Mouse (Mus musculus): ENCODE data around the gene Foxo4. TPM values are rescaled to one million over a fixed set of nuclear protein-coding genes. Genes with fewer than 3 reads are reported as not detected.

Gene Foxo4
- polyA plus RNA-seq, 1 experiment, result 55.6 TPM

DNA sequence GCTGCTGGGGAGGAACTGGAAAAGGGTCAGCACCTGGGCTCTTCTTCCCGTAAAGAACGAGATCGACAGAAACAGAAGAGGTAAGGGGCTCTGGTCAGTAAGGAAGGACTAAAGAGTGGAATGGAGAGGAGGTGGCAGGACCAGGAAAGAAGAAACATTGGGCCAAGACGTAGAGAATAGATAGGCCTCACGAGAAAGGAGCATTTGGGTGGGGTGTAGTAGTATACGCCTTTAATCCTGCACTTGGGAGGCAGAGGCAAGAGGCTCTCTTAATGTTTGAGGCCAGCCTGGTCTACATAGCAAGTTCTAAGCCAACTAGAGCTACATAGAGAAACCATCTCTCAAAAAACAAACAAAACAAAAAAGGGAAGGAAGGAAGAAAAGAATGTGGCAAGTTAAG lies 34.1 kb downstream of the Foxo4 start:
- WGBS, result 86% methylated on average over 6 of the region's 6 CpGs
- H3K4me1 ChIP-seq (ENCODE audit: control insufficient read depth, insufficient read depth, low read length), result no peaks in the 10 kb centered on the region
- DNase-seq, result no peak
- TF ChIP-seq POLR2A (IDR thresholded peaks at IDR 0.05; ENCODE audit: borderline replicate concordance, extremely low read depth, low read depth, low read length) (no peak), CTCF (IDR thresholded peaks at IDR 0.05; ENCODE audit: insufficient read depth, low read length) (no peak)
- H3K4me3 ChIP-seq (replicated peaks; ENCODE audit: extremely low read depth, low read depth, low read length), result no peak overlapping the region

DNA sequence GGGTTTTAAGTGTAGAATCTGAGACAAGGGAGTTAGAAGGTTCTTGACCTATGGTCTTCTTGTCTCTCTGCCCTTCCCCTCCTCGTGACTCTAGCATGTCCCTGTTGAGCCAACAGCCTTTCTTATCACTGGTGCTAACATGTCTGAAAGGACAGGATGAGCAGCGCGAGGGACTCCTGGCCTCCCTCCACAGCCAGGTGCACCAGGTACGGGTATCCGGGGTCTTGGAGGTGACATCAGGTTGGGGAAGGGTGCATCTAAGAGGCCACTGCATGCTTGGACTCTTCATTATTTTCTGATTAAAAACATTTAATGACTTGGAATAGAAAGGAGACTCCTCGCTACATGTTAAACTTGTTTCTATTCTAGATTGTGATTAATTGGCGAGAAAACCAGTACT lies 34.7 kb downstream of the Foxo4 start:
- DNase-seq, result no peak
- H3K4me3 ChIP-seq (replicated peaks; ENCODE audit: extremely low read depth, low read depth, low read length), result no peak overlapping the region
- no peaks in the 10 kb centered on the region for H3K4me1 ChIP-seq (ENCODE audit: control insufficient read depth, insufficient read depth, low read length)
- no peak for TF ChIP-seq POLR2A (IDR thresholded peaks at IDR 0.05; ENCODE audit: borderline replicate concordance, extremely low read depth, low read depth, low read length)
- TF ChIP-seq CTCF (IDR thresholded peaks at IDR 0.05; ENCODE audit: insufficient read depth, low read length), result no peak
- 89% methylated on average over 7 of the region's 7 CpGs for WGBS

DNA sequence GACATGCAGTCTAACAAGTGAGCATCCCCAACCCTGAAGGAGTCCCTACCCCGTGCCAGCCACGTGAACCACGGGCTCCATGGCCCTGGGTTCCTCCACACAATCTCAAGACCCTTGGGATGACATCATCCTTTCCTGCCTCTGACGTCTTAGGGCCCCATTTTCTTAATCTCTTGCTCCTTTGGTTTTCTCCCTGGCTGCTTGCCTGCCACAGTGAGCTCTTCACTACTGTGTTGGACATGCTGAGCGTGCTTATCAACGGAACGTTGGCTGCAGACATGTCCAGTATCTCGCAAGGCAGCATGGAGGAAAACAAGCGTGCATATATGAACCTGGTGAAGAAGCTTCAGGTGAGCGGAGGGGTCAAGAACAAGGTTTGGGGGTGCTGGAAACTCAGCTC lies 35.8 kb downstream of the Foxo4 start:
- no peak overlapping the region for H3K4me3 ChIP-seq (replicated peaks; ENCODE audit: extremely low read depth, low read depth, low read length)
- no peaks in the 10 kb centered on the region for H3K4me1 ChIP-seq (ENCODE audit: control insufficient read depth, insufficient read depth, low read length)
- no peak for DNase-seq
- TF ChIP-seq POLR2A (IDR thresholded peaks at IDR 0.05; ENCODE audit: borderline replicate concordance, extremely low read depth, low read depth, low read length) (no peak), CTCF (IDR thresholded peaks at IDR 0.05; ENCODE audit: insufficient read depth, low read length) (no peak)
- 83% methylated on average over 10 of the region's 10 CpGs for WGBS

DNA sequence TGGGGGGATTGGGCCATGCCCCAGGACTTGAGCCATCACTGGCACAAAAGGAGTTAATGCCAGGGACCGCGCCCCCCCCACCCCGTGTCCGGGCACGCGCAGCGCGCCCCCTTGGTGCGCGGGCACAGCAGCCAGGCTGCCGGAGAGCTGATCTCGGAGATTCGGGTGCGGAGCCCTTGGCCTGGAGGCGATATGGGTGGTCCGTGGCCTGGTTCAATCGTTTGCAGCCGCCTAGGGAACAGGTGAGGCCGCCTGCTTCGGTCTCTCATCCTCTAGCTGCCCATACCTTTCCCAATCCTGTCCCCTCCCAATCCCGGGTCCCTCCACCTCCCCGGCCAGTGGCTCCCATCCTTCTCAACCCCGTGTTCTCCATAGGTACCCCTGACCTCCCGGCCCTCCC lies 44.7 kb downstream of the Foxo4 start, which contains the start of gene Nlgn3:
Gene Nlgn3 (plus strand): TSS at position 114 of the 400 bp plus-strand sequence.
- WGBS, result 35% methylated on average over 24 of the region's 24 CpGs
- no peak for DNase-seq
- H3K4me1 ChIP-seq (ENCODE audit: control insufficient read depth, insufficient read depth, low read length), result no peaks in the 10 kb centered on the region
- TF ChIP-seq CTCF (IDR thresholded peaks at IDR 0.05; ENCODE audit: insufficient read depth, low read length), result no peak
- TF ChIP-seq POLR2A (IDR thresholded peaks at IDR 0.05; ENCODE audit: borderline replicate concordance, extremely low read depth, low read depth, low read length), result no peak
- H3K4me3 ChIP-seq (replicated peaks; ENCODE audit: extremely low read depth, low read depth, low read length), result no peak within 1 kb of the TSS

DNA sequence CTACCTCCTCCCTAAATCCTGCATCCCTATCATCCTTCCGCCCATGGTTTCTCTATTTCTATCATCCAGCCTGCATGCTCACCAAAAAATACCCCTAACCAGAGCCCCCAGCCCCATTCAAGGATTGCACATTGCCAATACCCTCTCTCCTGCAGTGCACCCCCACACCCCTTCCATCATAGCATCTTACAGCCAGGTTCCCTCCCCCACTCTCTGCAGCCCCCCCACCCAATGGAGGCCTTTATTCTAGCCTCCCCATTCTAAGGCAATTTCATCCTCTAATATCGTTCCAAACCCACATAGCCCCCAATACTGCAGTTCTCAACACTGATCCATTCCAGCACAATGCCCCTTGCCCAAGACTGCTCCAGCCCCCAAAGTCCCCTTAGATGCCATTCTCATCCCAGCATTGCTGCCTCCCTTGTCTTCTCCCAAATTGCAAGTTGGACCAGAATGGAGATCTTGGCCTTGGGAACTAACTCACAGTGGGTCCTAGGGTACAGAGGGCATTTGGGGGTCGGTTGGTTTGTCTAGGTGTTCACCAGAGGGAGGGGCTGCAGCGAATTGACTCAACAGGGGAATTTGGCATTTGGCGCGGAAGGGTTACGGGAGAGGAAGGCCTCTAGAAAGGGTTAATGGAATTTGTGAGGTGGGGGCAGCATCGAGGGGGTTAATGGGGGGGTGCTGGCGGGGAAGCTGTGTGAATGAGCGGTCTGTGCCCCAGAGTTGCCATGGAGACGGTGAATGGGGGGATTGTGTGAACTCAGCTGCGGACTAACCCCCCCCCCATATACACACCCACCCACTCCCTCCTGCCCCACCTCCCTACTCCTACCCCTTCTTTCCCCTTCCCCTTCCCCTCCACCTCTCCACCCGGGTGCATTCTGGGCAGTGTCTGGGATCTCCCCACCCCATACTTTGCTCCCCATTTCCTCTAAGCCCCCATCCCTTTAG lies 45.4 kb downstream of the Foxo4 start:
- TF ChIP-seq CTCF (IDR thresholded peaks at IDR 0.05; ENCODE audit: insufficient read depth, low read length) (no peak), POLR2A (IDR thresholded peaks at IDR 0.05; ENCODE audit: borderline replicate concordance, extremely low read depth, low read depth, low read length) (no peak)

DNA sequence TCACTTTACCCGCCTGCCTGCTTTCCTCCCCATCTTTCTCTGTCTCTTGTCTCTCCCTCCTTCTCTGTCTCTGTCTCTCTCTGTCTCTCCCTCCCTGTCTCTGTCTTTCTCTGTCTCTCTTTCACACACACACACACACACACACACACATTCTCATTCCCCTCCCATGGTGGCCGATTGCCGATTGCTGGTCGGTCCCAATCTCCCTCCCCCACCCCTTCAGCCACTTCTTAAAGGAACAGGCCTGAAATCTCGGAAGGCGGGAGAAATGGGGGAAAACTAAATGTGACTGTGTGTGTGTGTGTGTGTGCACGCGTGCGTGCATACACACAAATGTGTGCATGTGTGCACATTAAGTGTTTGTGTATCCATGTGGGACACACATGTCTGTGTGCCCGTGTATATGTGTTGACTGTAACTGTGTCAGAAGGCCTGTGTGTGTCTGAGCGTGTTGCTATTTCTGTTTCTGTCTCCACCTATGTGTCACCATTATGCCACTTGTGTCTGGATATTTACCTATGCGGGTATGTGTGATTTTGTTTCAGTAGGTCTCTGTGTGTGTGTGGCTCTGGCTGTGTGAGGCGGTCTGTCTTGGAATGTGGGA lies 46.2 kb downstream of the Foxo4 start:
- no peak for DNase-seq
- no peaks in the 10 kb centered on the region for H3K4me1 ChIP-seq (ENCODE audit: control insufficient read depth, insufficient read depth, low read length)
- no peak overlapping the region for H3K4me3 ChIP-seq (replicated peaks; ENCODE audit: extremely low read depth, low read depth, low read length)
- 51% methylated on average over 13 of the region's 13 CpGs for WGBS
- TF ChIP-seq CTCF (IDR thresholded peaks at IDR 0.05; ENCODE audit: insufficient read depth, low read length) (no peak), POLR2A (IDR thresholded peaks at IDR 0.05; ENCODE audit: borderline replicate concordance, extremely low read depth, low read depth, low read length) (no peak)

More for the DNA sequence above, 45.4 kb downstream of the Foxo4 start:
- 40% methylated on average over 12 of the region's 13 CpGs for WGBS
- Histone ChIP-seq H3K4me3 (replicated peaks; ENCODE audit: extremely low read depth, low read depth, low read length) (no peak overlapping the region), H3K4me1 (ENCODE audit: control insufficient read depth, insufficient read depth, low read length) (no peaks in the 10 kb centered on the region)
- no peak for DNase-seq

DNA sequence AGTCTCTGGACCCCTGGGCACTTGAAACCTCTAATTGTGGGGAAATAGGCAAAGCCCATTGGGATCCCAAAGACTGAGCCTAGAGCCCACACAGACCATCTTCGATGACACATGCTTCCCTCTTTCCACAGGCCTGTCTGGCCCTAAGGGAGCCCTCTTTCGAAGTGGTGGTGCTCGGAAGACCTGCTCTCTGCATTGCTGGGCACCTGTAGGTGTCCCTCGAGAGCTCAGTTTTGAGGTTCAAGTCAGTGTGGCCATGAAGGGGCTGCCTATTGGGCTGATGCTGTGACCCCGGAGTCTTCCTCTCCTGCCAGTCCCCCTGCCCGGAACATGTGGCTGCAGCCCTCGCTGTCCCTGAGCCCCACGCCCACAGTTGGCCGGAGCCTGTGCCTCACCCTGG lies 47.3 kb downstream of the Foxo4 start:
- DNase-seq, result no peak
- WGBS, result 84% methylated on average over 9 of the region's 9 CpGs
- Histone ChIP-seq H3K4me3 (replicated peaks; ENCODE audit: extremely low read depth, low read depth, low read length) (no peak overlapping the region), H3K4me1 (ENCODE audit: control insufficient read depth, insufficient read depth, low read length) (no peaks in the 10 kb centered on the region)
- no peak for TF ChIP-seq POLR2A (IDR thresholded peaks at IDR 0.05; ENCODE audit: borderline replicate concordance, extremely low read depth, low read depth, low read length)
- TF ChIP-seq CTCF (IDR thresholded peaks at IDR 0.05; ENCODE audit: insufficient read depth, low read length), result no peak

DNA sequence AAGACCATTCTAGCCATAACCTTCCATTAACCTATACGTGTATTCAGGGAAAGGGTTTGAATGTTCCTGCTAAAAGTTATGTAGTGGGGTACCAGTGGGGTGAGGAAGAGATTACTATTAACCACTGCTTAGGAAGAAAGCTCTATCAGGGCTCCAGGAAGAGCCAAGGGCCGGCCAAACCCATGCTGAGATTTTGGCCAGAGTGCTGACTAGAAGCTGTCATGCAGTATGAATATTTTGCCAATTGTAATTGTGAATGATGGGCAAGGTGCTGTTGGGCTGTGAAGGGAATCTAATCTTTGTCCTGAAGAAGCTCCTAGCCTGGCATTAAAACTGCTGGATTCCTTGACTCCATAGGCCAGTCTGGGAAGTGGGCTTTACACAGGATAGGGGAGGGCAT lies 50.3 kb downstream of the Foxo4 start:
- no peak for TF ChIP-seq POLR2A (IDR thresholded peaks at IDR 0.05; ENCODE audit: borderline replicate concordance, extremely low read depth, low read depth, low read length)
- no peak for TF ChIP-seq CTCF (IDR thresholded peaks at IDR 0.05; ENCODE audit: insufficient read depth, low read length)
- WGBS, result 56% methylated on average over 2 of the region's 2 CpGs
- no peak overlapping the region for H3K4me3 ChIP-seq (replicated peaks; ENCODE audit: extremely low read depth, low read depth, low read length)
- no peak for DNase-seq
- H3K4me1 ChIP-seq (ENCODE audit: control insufficient read depth, insufficient read depth, low read length), result no peaks in the 10 kb centered on the region

DNA sequence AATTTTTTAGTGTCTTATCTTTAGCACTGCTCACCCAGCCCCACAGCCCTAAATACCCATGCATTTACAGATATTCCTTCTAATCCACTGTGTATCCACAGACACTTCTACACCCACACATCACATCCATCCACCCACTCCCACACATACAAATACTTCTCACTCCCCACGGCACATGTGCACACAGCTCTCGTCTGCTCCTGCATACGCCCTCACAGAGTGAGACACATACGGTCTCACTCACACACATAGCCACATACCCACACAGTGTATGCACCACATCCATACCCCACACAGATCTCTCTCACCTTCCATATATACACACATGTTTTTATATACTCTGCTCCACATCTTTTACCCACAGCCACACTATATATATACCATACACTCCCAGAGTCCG lies 55.0 kb downstream of the Foxo4 start:
- DNase-seq, result no peak
- WGBS, result 87% methylated on average over 5 of the region's 5 CpGs
- Histone ChIP-seq H3K4me3 (replicated peaks; ENCODE audit: extremely low read depth, low read depth, low read length) (no peak overlapping the region), H3K4me1 (ENCODE audit: control insufficient read depth, insufficient read depth, low read length) (no peaks in the 10 kb centered on the region)
- TF ChIP-seq CTCF (IDR thresholded peaks at IDR 0.05; ENCODE audit: insufficient read depth, low read length) (no peak), POLR2A (IDR thresholded peaks at IDR 0.05; ENCODE audit: borderline replicate concordance, extremely low read depth, low read depth, low read length) (no peak)

Other genes with a start within 250 kb of the Foxo4 start
- gene Tex11, start 194.9 kb upstream of the Foxo4 start, polyA plus RNA-seq (2012; rRNA removed), result 0.09 and 0.12 TPM in 2 replicates
- 1.3 and 2.7 TPM in 2 replicates for gene Slc7a3, start 168.5 kb upstream of the Foxo4 start, polyA plus RNA-seq (2012; rRNA removed)
- 11.3 and 26.5 TPM in 2 replicates for gene Snx12, start 32.0 kb upstream of the Foxo4 start, polyA plus RNA-seq (2012; rRNA removed)
- 0.51 and 0.57 TPM in 2 replicates for gene Gm614, start 9.5 kb downstream of the Foxo4 start, polyA plus RNA-seq (2012; rRNA removed)
- gene Il2rg, start 13.7 kb downstream of the Foxo4 start, polyA plus RNA-seq (2012; rRNA removed), result 38.0 and 60.3 TPM in 2 replicates
- not detected in 2 replicates for gene Gm20489, start 14.5 kb downstream of the Foxo4 start, polyA plus RNA-seq (2012; rRNA removed)
- gene Med12, start 19.5 kb downstream of the Foxo4 start, polyA plus RNA-seq (2012; rRNA removed), result 109 and 128 TPM in 2 replicates
- 0.23 and 0.57 TPM in 2 replicates for gene Nlgn3, start 44.6 kb downstream of the Foxo4 start, polyA plus RNA-seq (2012; rRNA removed)
- 6.2 and 7.2 TPM in 2 replicates for gene Gjb1, start 121.8 kb downstream of the Foxo4 start, polyA plus RNA-seq (2012; rRNA removed)
- gene Zmym3, start 166.3 kb downstream of the Foxo4 start, polyA plus RNA-seq (2012; rRNA removed), result 23.6 and 32.8 TPM in 2 replicates
- 57.9 and 96.3 TPM in 2 replicates for gene Nono, start 174.8 kb downstream of the Foxo4 start, polyA plus RNA-seq (2012; rRNA removed)
- 2.0 and 13.6 TPM in 2 replicates for gene Itgb1bp2, start 194.6 kb downstream of the Foxo4 start, polyA plus RNA-seq (2012; rRNA removed)

All from lung, adult 2 months (tissue).